Mouse (Mus musculus) activated CD4-positive, CD25-positive, alpha-beta regulatory T cell (primary cell): ENCODE measurements around the gene Hist1h3f. TPM values are rescaled to one million over a fixed set of nuclear protein-coding genes. Genes with fewer than 3 reads are reported as not detected.

Experiments used
- polyA plus RNA-seq, 2 experiments: library from polyadenylated mRNA; unstranded; fragments of 100-300 nt; shearing (Covaris generic); gene quantifications; one replicate each; pipeline ENCODE4 v1.2.1; 2017

Gene Hist1h3f
- polyA plus RNA-seq: under 1 TPM; 0.41 to 0.84 TPM

GRCm38 (mm10) chr13:23543965-23544786, at the start of gene Hist1h3f:
Hist1h3f (plus strand) TSS chr13:23544052.

GRCm38 (mm10) chr13:23530901-23531875, 12.7 kb upstream of the Hist1h3f start, which contains the start of gene Hist1h4h:
Hist1h4h (plus strand) TSS chr13:23531050.

GRCm38 (mm10) chr13:23533560-23534367, 10.1 kb upstream of the Hist1h3f start, which contains the start of gene Hist1h2af:
Hist1h2af (plus strand) TSS chr13:23533906.

DNA sequence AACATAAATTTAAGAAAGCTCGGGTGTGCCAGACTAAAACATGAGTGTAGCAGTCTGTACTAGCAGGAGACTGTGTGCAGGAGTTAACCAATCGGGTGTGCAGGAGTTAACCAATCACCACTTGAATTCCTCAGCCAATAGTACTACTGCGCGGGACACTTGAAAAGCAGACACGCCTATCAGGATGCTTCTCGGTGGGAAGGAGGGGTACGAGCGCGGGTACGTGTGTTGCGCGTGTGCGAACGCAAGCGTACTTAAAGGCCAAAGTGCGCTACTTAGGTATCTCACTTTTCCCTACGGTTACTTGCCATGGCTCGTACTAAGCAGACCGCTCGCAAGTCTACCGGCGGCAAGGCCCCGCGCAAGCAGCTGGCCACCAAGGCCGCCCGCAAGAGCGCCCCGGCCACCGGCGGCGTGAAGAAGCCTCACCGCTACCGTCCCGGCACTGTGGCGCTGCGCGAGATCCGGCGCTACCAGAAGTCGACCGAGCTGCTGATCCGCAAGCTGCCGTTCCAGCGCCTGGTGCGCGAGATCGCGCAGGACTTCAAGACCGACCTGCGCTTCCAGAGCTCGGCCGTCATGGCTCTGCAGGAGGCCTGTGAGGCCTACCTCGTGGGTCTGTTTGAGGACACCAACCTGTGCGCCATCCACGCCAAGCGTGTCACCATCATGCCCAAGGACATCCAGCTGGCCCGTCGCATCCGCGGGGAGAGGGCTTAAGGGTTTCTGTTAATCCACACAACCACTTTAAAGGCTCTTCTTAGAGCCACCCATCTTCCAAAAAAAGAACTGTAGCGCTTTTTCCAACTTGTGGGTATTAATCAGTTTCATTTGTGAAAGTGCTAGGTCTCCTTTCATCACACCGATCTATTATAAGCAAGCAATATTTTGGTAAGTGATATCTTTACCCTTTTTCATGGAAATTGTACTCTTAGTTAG, 8.4 kb upstream of the Hist1h3f start, which contains the start of gene Hist1h3g:
Hist1h3g (plus strand) TSS at position 286 of the 939 bp plus-strand sequence.

DNA sequence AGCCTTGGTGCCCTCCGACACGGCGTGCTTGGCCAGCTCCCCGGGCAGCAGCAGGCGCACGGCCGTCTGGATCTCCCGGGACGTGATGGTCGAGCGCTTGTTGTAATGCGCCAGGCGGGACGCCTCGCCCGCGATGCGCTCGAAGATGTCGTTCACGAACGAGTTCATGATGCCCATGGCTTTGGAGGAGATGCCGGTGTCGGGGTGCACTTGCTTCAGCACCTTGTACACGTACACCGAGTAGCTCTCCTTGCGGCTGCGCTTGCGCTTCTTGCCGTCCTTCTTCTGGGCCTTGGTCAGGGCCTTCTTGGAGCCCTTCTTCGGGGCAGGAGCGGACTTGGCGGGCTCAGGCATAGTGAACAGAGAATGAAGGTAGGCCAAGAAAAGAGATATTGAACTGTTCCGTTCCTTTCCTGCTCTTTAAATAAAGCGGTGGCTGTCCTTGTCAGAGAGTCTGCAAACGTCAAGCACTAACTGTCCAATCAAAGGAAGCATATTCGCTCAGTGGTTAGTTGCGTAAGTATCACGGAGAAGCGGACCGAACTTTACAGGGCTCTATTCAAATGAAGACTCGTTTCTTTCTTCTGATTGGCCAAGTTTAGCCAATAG, 749 bp upstream of the Hist1h3f start, which contains the start of gene Hist1h2bh:
Hist1h2bh (minus strand) TSS at position 394 of the 609 bp plus-strand sequence.

DNA sequence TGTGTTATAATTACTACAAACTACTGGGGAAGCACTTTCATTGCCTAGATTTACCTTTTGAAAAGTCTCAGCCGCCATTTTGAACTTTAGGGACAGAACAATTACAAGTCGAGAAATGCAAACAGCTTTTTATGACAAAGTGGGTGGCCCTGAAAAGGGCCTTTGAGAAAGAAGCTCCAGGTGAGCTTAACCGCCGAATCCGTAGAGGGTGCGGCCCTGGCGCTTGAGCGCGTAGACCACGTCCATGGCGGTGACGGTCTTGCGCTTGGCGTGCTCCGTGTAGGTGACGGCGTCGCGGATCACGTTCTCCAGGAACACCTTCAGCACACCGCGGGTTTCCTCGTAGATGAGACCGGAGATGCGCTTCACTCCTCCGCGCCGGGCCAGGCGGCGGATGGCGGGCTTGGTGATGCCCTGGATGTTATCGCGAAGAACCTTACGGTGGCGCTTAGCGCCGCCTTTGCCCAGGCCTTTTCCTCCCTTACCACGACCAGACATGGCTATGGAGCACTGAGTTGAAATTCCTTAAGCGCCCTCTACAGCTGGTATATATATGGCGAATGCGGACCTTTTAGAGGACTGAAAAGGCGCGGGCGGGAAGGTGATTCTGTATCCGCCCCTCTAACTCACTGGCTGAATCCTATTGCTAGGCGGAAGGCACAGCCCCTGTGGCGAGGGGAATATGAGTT, 7.4 kb downstream of the Hist1h3f start, which contains the start of gene Hist1h4f:
Hist1h4f (minus strand) TSS at position 503 of the 689 bp plus-strand sequence.

DNA sequence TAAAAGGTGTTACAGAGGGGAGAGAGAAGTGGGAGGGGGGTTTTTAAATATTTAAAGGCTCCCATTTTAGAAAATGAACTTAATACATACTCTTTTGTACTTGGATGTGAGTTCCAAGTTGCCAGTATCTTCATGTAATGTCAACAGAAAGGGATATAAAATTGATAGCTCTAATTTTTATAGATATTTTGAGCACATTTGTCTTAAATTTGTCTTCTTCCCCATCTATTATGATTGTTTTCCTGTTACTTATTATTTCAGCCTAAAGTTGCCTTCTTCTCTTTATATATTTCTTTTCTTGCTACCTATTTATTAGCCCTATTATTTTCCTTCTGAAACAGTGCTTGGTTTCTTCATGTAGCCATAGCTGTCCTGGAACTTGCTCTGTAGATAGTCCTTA, 9.1 kb downstream of the Hist1h3f start, which contains the start of gene Hist1h1d:
Hist1h1d (plus strand) TSS at position 301 of the 400 bp plus-strand sequence.

DNA sequence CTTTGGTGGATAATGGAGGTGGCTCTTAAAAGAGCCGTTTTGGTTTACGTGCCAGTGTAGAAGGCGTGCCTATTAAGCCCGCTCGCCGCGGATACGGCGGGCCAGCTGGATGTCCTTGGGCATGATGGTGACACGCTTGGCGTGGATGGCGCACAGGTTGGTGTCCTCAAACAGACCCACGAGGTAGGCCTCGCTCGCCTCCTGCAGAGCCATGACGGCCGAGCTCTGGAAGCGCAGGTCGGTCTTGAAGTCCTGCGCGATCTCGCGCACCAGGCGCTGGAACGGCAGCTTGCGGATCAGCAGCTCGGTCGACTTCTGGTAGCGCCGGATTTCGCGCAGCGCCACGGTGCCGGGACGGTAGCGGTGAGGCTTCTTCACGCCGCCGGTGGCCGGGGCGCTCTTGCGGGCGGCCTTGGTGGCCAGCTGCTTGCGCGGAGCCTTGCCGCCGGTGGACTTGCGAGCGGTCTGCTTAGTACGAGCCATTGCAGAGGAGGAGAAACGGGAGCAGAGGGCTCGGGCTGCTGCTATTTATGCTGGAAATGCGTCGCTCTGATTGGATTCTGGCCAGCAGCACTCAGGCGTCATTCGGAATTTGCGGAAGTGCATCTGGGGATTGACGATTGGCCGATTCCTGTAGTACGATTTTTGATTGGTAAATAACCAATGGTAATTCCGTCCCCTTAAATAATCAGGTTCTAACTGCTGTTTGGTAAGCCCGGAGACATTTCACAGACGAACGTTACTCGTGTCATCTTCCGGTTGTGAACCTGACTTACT, 18.2 kb downstream of the Hist1h3f start, which contains the start of gene Hist1h3e:
Hist1h3e (minus strand) TSS at position 487 of the 777 bp plus-strand sequence.

GRCm38 (mm10) chr13:23571022-23571503, 27.2 kb downstream of the Hist1h3f start, which contains the start of the genes Hist1h2ae and Hist1h2bg:
Hist1h2ae (minus strand) TSS chr13:23571220.
Hist1h2bg (plus strand) TSS chr13:23571396.

GRCm38 (mm10) chr13:23573898-23574524, 30.2 kb downstream of the Hist1h3f start, which contains the start of the genes Hist1h2bf and Hist1h2ad:
Hist1h2bf (minus strand) TSS chr13:23574196.
Hist1h2ad (plus strand) TSS chr13:23574381.

GRCm38 (mm10) chr13:23575271-23575851, 31.5 kb downstream of the Hist1h3f start, which contains the start of gene Hist1h3d:
Hist1h3d (plus strand) TSS chr13:23575763.

DNA sequence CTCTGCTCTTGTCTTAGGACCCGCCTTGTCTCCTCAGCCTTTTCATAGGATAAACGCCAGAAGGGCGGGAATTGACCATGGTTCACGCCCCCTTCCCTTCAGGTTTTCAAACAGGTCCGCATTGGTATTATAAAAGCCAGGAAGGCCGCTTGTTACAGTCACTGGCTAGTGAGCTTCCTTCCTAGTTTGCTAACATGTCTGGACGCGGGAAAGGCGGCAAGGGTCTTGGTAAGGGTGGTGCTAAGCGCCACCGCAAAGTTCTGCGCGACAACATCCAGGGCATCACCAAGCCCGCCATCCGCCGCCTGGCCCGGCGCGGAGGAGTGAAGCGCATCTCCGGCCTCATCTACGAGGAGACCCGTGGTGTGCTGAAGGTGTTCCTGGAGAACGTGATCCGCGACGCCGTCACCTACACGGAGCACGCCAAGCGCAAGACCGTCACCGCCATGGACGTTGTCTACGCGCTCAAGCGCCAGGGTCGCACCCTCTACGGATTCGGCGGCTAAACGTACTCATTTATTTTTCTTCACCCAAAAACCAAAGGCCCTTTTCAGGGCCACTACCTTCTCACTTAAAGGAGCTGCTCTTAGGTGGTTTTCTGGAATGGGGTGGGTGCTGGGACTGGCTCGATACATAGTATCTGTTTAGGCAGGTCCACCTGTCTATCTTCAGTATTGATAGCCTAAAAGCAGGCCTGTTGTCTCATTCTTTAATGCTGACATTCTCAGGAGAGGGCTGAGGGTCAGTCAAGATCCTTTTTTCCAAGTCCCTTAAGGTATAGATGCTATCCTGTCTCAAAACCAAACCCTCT, 37.8 kb downstream of the Hist1h3f start, which contains the start of gene Hist1h4d:
Hist1h4d (plus strand) TSS at position 191 of the 811 bp plus-strand sequence.

